Mouse (Mus musculus): Measurements from ENCODE around the gene Cog5. TPM values are rescaled to one million over a fixed set of nuclear protein-coding genes. Genes with fewer than 3 reads are reported as not detected.

Gene Cog5
- total and polyA plus RNA-seq, 3 experiments = 27.1 to 28.4 TPM; not detected in 1

DNA sequence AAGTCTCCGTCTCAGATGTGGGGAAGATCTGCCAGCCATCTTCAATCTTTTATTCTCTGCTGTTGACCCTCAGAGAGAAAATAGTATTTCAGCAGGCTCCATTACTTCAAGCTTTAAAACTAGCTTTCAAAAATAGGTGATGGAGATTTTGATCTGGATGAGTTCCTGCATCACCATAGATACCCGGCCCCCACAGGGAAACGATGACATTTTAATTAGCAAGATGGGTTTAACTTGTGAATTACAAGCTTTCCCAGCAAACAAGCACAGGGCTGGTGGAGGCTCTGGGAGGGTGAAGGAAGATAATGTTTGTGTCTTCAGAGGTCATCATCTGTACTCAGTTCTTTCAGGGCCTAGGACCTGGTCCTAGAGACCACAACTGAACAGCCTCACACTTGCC is 118.9 kb downstream of the Cog5 start:
- no peaks in the 10 kb centered on the region for H3K79me2 ChIP-seq (ENCODE audit: control insufficient read depth, insufficient read depth, low read length, poor library complexity)
- no peak overlapping the region for H3K4me3 ChIP-seq (ENCODE audit: control insufficient read depth in 1 of 2, insufficient read depth in 1 of 2, low read depth in 2 of 2, low read length in 2 of 2)
- no peak overlapping the region for H3K9ac ChIP-seq (ENCODE audit: control insufficient read depth, low read depth, low read length, poor library complexity, severe bottlenecking)
- no peaks in the 10 kb centered on the region for H3K27me3 ChIP-seq (ENCODE audit: control insufficient read depth in 1 of 2, insufficient read depth in 2 of 2, low read length in 2 of 2)
- TF ChIP-seq TCF12 (IDR thresholded peaks at IDR 0.05; ENCODE audit: low read depth, low read length) (no peak), RCOR1 (IDR thresholded peaks at IDR 0.05; ENCODE audit: low read depth, low read length) (no peak), EP300 (IDR thresholded peaks at IDR 0.05; ENCODE audit: low read depth in 1 of 2, low read length in 2 of 2) (no peak), MXI1 (IDR thresholded peaks at IDR 0.05; ENCODE audit: low read depth, low read length) (no peak), BHLHE40 (IDR thresholded peaks at IDR 0.05; ENCODE audit: borderline replicate concordance, low read depth, low read length) (no peak), ELF1 (IDR thresholded peaks at IDR 0.05; ENCODE audit: low read depth, low read length) (no peak), SIN3A (IDR thresholded peaks at IDR 0.05; ENCODE audit: low read length) (no peak), MYC (IDR thresholded peaks at IDR 0.05; ENCODE audit: low read depth, low read length) (no peak), KAT2A (conservative IDR thresholded peaks at IDR 0.05; ENCODE audit: low read depth, low read length) (no peak), GABPA (IDR thresholded peaks at IDR 0.05; ENCODE audit: low read depth, low read length) (no peak), CHD1 (IDR thresholded peaks at IDR 0.05; ENCODE audit: low read depth, low read length) (no peak), E2F4 (IDR thresholded peaks at IDR 0.05; ENCODE audit: borderline replicate concordance, low read depth, low read length) (no peak), SMC3 (IDR thresholded peaks at IDR 0.05; ENCODE audit: low read depth, low read length) (no peak)
- no peaks in the 10 kb centered on the region for H3K4me1 ChIP-seq (ENCODE audit: control insufficient read depth in 1 of 2, insufficient read depth in 2 of 2, low read length in 2 of 2)
- no peaks in the 10 kb centered on the region; a peak in 2 of 4 replicates for H3K36me3 ChIP-seq (ENCODE audit: control insufficient read depth in 1 of 2, insufficient read depth in 2 of 2, low read length in 2 of 2)
- no peak for DNase-seq (ENCODE audit: low read depth, low spot score)
- H3K9me3 ChIP-seq (replicated peaks; ENCODE audit: insufficient read depth, low read length) = no peaks in the 10 kb centered on the region
- H3K27ac ChIP-seq (ENCODE audit: control insufficient read depth, low read depth, low read length) = no peak overlapping the region

DNA sequence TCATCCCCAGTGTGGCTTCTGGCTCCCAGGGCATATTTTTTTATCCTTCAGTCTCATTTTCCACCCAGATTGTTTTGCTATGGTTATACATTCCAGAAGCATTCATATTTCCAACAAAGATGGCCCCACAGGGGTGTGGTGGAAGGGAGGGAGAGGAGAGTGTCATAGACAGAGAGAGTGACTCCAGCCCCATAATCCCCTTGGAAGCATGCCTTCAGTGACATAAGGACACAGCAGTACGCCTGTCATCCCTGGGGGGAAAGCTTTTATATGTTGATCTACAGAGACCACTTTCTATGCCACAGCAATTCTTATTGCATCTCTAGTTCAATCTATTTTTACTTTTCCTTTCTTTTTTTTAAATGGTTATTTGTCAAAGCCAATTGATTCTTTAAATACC is 129.6 kb downstream of the Cog5 start:
- no peaks in the 10 kb centered on the region for H3K79me2 ChIP-seq (ENCODE audit: control insufficient read depth, insufficient read depth, low read length, poor library complexity)
- H3K9ac ChIP-seq (ENCODE audit: control insufficient read depth, low read depth, low read length, poor library complexity, severe bottlenecking) = no peak overlapping the region
- TF ChIP-seq MEF2A (IDR thresholded peaks at IDR 0.05; ENCODE audit: extremely low read depth, insufficient replicate concordance, low read depth, low read length, poor library complexity, severe bottlenecking) (no peak), GATA1 (IDR thresholded peaks at IDR 0.05; ENCODE audit: low read depth, low read length) (no peak), TBP (IDR thresholded peaks at IDR 0.05; ENCODE audit: low read depth, low read length) (no peak), HCFC1 (IDR thresholded peaks at IDR 0.05; ENCODE audit: low read depth, low read length) (no peak), ZMIZ1 (IDR thresholded peaks at IDR 0.05; ENCODE audit: low read depth, low read length) (no peak)
- no peak for DNase-seq (ENCODE audit: low read depth, low spot score)
- H3K27me3 ChIP-seq (ENCODE audit: control insufficient read depth in 1 of 2, insufficient read depth in 2 of 2, low read length in 2 of 2) = no peaks in the 10 kb centered on the region
- no peak overlapping the region for H3K4me3 ChIP-seq (ENCODE audit: control insufficient read depth in 1 of 2, insufficient read depth in 1 of 2, low read depth in 2 of 2, low read length in 2 of 2)
- H3K36me3 ChIP-seq (ENCODE audit: control insufficient read depth in 1 of 2, insufficient read depth in 2 of 2, low read length in 2 of 2) = no peaks in the 10 kb centered on the region; a peak in 1 of 4 replicates
- no peaks in the 10 kb centered on the region for H3K4me1 ChIP-seq (ENCODE audit: control insufficient read depth in 1 of 2, insufficient read depth in 2 of 2, low read length in 2 of 2)
- no peak overlapping the region for H3K27ac ChIP-seq (ENCODE audit: control insufficient read depth, low read depth, low read length)
- H3K9me3 ChIP-seq (replicated peaks; ENCODE audit: insufficient read depth, low read length) = no peaks in the 10 kb centered on the region
